Mouse (Mus musculus) spleen, adult 2 months (tissue): Measurements from ENCODE around the gene Ssu72.

Experiments
- CTCF ChIP-seq: fragments of 200-500 bp; IDR thresholded peaks from 2 replicates; pipeline ENCODE4 v1.5.1; 2011; ENCODE audit warnings: mild to moderate bottlenecking, inconsistent platforms; ENCODE audit not compliant: insufficient read depth, insufficient read length, insufficient replicate concordance; ENCODE audit errors: extremely low read depth
- POLR2A ChIP-seq: fragments of 200-500 bp; IDR thresholded peaks from 2 replicates; pipeline ENCODE4 v1.6.1; 2011; ENCODE audit warnings: low read depth, low read length, inconsistent platforms

DNA sequence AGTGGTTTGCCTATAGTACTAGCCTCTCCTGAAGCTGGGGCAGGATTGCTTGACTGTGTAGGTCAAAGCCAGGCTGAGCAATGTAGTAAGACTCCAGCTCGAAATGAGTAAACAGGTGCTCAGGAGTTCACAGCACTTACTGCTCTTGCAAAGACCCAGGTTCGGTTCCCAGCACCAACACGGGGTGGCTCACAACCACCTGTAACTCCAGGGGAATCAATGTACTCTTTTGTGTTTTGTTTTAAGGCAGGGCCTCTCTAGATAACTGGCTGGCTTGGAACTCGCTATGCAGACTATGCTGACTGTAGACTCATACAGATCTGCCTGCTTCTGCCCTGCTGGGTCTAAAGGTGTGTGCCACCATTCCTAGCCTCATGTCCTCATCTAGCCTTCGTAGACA, 38.1 kb downstream of the Ssu72 start:
- TF ChIP-seq CTCF (no peak), POLR2A (no peak)
